Mouse (Mus musculus) left cerebral cortex, adult 18-20 months (tissue): ENCODE measurements around the gene Man2a2. TPM values are rescaled to one million over a fixed set of nuclear protein-coding genes. Genes with fewer than 3 reads are reported as not detected.

Experiments
- total RNA-seq, 2 experiments: library from RNA; stranded (reverse); gene quantifications; 2 replicates each; pipeline ENCODE4 v1.2.3; 2021

Man2a2 gene
- total RNA-seq, 2 experiments from 2014 or later, result 147 to 153 TPM

Other genes with a start within 250 kb of the Man2a2 start
- gene Sema4b, start 184.5 kb downstream of the Man2a2 start, total RNA-seq, result 10 to 100 TPM; 17.7 to 18.0 TPM
- 10 to 100 TPM; 20.4 to 24.3 TPM for gene Cib1, start 138.6 kb downstream of the Man2a2 start, total RNA-seq
- gene Gdpgp1, start 138.5 kb downstream of the Man2a2 start, total RNA-seq, result 1 to 10 TPM; 5.3 to 6.4 TPM
- 1 to 10 TPM; 1.9 to 3.0 TPM for gene Ttll13, start 125.0 kb downstream of the Man2a2 start, total RNA-seq
- 10 to 100 TPM; 41.8 to 47.0 TPM for gene Ngrn, start 110.2 kb downstream of the Man2a2 start, total RNA-seq
- 10 to 100 TPM; 18.8 to 21.6 TPM for gene Vps33b, start 101.7 kb downstream of the Man2a2 start, total RNA-seq
- under 1 TPM; 0.75 to 0.93 TPM for gene Prc1, start 76.9 kb downstream of the Man2a2 start, total RNA-seq
- gene Rccd1, start 46.9 kb downstream of the Man2a2 start, total RNA-seq, result 10 to 100 TPM; 13.1 to 14.5 TPM
- 10 to 100 TPM; 38.0 to 40.4 TPM for gene Unc45a, start 30.4 kb downstream of the Man2a2 start, total RNA-seq
- 10 to 100 TPM; 49.7 to 54.5 TPM for gene Hddc3, start 28.3 kb downstream of the Man2a2 start, total RNA-seq
- 1 to 10 TPM; 4.5 to 5.8 TPM for gene Fes, start 16.6 kb upstream of the Man2a2 start, total RNA-seq
- 10 to 100 TPM; 37.1 to 39.9 TPM for gene Furin, start 34.1 kb upstream of the Man2a2 start, total RNA-seq
- gene Blm, start 163.7 kb upstream of the Man2a2 start, total RNA-seq, result 1 to 10 TPM; 4.4 to 4.6 TPM